Mouse (Mus musculus): Measurements from ENCODE around the gene Ankrd2.
"Not testable (repeated sequence)": the region's sequence is repeated elsewhere in the genome, so short reads cannot be mapped to it uniquely, and the experiment has no call there.

Gene Ankrd2

DNA sequence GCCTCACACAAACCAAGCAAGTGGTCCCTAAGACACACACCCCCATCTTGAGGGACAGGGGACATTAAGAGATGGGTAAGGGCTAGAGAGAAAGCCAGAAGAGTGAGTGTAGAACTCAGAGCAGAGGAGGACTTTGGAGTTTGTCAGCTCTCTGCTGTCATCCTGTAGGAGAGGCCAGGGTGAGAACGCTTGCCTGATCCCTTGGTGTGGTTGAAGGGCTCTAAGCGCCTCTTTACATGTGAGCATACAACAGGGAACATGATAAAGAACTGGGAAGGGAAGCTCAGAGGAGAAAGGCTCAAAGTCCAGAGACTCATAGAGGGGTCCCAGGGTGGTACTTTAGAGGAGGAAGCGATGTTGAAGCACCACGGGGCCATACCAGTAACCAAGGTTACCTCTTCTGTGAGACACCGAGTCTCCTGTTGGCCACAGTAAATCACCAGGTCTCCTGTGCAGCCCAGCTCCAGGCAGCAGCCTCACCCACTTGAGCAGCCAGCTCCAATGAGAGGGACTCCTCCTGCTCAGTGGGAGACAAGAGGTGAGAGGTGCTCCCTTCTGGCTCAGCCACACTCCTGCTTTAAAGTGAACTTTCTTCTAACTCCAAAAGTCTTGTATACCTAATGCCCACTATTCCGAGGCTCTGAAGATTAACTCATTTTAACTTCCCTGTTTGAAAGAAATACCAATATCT, 21.1 kb downstream of the Ankrd2 start:
- DNase-seq = no peak

- peak; percentile 11 for DNase-seq
These were observed 22.6 kb downstream of the Ankrd2 start for GRCm38 (mm10) chr19:42058426-42058825.

DNA sequence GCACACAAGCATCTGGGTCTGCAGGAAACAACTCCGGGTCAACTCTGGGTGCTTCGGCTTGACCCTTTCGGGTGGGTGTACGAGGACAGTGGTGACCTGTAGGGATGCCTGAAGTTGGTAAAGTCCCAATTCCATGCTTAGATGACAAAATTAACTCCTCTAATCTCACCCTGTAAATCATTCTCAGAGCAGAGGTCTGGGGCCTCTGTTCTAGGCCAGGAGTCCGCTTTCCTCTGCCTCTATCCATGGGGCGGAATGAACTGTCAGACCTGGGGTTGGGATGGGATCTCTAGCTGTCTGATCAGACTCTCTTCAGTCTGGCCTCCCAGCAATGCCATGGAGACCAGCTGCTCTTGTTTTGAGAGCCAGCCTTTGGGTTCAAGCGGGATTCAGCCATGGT, 25.6 kb downstream of the Ankrd2 start:
- DNase-seq = no peak

DNA sequence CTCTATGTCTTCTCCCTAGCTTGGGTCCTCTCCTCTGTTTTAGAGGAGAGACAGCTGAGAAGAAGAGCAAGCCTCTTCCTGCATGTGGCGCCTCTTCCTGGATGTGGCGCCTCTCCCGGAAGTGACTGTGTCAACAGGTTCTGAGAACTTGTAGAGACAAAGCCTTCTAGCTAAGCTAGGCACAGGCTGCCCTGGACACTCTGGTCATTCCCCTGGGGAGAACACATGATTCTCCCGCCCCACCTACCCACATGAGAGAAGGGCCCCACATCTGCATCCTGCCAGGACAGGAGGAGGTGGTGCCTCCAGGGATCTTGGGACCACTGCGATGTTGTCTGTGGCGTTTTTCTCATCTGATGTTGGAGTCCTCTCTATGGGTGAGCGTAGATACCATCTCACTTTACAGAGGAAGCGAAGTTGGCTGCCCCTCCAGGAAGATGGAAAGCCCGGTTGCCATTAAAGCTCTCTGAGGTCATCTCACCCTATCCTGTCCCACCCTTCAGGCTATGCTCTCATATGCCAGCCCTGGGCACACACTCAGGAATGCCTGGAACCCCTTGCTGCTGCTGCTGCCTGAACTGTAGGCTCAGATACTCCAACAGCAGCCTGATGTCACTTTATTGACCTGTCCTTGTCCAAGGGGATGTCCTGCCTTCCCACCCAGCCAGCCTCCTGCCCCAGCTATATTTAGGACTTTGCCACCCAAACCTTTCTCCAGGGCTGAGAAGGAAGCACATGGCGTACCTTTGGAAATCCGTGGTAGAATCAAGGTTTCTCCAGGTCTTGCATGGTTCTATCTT, 32.8 kb downstream of the Ankrd2 start:
- DNase-seq = peak; percentile 74

DNA sequence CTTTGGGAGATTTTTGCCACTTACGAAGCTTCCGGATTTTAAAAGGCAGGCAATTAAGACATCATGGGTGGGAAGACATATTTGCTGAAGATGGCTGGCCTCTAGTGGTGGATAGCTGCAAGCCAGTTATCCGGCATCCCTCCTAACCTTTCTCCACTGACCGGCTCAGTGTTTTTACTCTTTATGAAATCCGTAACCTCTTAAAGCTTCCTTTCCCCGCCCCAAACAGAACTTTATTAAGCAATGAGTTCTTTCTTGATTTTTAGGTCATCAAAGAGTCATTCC, 33.4 kb downstream of the Ankrd2 start:
- peak; percentile 69 for DNase-seq

DNA sequence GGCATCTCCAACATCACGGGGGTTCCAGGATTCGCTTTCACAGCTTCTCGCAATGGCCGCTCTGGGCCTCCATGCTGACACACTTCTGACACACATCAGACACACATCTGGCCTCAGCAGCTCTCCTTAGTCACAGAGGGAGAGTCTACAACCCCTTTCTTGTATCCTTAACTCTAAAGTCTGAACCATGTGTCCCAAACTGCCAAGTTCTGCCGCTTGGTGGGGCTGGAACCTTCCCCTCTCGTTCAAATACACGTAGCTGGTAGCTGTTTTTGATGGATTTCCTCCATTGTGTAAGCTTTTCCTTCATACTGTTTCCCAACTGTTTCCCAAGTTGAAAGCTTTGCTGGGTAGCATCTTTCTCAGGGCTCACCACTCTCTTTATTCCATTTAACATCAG, 35.4 kb downstream of the Ankrd2 start:
- DNase-seq = peak; percentile 22

DNA sequence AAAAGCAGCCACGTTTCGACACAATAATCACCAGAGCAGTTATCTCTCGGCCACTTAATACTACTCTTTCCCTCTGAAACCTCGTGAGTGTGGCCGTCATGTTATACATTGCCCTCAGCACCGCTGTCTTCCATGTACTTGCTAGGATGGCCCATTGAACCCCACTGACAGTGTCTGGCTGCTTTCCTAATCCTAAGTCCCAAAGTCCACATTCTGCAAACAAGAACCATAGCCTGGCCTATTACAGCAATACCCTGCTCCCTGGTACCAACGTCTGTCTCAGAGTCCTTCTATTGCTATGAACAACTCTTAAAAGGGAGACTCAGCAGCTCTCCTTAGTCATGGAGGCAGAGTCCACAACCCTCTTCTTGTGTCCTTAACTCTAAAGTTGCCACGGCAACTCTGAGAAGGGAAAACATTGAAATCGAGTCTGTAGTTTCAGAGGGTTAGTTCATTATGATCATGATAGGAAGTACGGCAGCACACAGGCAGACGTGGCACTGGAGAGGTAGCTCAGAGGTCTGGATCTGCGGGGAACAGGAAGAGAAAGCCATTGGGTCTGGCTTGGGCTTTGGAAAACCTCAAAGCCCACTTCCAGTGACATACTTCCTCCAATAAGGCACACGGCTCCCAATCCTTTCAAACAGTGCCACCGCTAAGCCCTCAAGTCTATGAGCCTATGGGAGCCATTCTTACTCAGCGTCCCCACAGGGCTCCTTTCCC, 36.2 kb downstream of the Ankrd2 start:
- DNase-seq = no peak

DNA sequence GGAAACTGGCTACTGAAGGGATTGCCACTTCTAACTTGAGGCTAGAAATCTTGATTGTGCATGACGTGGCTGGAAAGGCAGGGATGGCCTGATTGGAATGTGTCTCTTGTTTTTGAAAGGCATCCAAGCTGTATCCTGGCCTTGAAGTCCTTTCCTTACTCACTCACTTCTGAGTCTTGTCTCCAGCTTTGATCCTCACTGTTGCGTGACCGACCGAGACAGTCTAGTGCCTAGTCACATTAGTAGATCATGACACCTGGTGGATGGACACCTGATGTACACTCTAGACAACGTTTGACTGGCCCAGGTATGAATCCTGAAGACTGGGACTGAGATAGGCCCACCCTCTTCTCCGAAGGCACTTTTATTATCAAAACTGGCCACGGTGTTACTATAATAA, 37.0 kb downstream of the Ankrd2 start:
- DNase-seq = peak; percentile 23

DNA sequence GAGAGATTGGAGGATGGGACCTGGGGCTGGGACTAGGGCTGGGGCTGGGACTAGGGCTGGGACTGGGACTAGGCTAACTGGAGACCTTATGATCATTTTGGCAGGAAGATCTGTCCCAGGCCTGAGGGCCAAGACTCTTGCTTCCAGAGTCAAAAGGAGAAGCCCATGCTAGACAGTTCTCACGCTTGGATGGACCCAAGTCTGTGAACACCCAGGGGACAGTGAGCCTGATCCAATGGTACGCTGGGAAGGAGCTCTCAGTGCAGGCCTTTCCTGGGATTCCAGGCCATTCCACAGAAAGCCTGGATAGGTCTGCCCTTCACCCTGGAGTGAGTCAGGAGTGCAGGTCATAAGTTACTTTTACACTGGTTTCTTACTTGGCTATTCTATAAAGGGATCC, 39.3 kb downstream of the Ankrd2 start:
- no peak for DNase-seq

GRCm38 (mm10) chr19:42075992-42076391, 40.2 kb downstream of the Ankrd2 start:
- no peak for DNase-seq

- DNase-seq = no peak
These were observed 42.8 kb downstream of the Ankrd2 start for GRCm38 (mm10) chr19:42078566-42078965.

DNA sequence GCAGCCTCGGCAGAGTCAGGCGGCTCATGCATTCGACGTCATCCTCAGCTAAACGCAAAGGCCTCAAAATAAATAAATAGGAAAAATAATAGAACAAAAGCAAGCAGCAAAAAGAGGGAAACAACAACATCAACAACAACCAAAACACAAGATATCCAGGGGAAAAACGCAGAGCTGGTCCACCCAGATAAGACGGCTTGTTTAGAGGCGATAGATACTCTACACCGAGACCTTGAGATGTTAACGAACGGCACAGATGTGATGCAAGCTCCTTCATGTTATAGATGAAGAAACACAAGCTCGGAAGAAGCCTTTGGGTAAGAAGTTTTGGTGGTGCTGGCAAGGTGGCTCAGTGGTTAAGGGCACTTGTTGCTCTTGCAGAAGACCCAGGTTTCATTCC, 43.2 kb downstream of the Ankrd2 start:
- no peak for DNase-seq

- no peak for DNase-seq
These were observed 44.1 kb downstream of the Ankrd2 start for GRCm38 (mm10) chr19:42079950-42080349.

GRCm38 (mm10) chr19:42080469-42080868, 44.7 kb downstream of the Ankrd2 start:
- no peak for DNase-seq

- DNase-seq = not testable (repeated sequence)
These were observed 45.8 kb downstream of the Ankrd2 start for GRCm38 (mm10) chr19:42081613-42082012.

DNA sequence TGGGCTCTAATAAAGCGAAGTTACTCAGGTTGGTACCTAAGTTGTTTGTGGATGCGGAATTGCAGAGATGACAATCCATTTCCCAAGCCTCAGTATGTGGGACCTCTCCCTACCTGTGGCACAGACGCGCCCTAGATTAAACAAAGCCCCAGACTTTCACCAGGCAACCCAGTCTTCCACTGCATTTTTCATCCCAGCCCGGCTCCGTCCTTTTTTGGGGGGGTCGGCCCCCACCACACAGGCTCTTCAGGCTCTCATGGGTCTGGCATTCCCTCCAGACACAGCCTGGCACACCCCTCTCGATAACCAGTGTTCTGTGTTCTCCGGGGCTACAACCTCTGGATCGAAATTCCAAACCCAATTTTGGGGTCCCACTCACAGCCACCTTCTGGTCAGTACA, 49.9 kb downstream of the Ankrd2 start:
- no peak for DNase-seq

- DNase-seq = peak; percentile 84
These were observed 50.4 kb downstream of the Ankrd2 start, which contains the start of gene Morn4 for GRCm38 (mm10) chr19:42086166-42086565. Gene Morn4 (minus strand): TSS chr19:42086357.

GRCm38 (mm10) chr19:42089103-42089747, 53.4 kb downstream of the Ankrd2 start:
- DNase-seq = peak; percentile 85

DNA sequence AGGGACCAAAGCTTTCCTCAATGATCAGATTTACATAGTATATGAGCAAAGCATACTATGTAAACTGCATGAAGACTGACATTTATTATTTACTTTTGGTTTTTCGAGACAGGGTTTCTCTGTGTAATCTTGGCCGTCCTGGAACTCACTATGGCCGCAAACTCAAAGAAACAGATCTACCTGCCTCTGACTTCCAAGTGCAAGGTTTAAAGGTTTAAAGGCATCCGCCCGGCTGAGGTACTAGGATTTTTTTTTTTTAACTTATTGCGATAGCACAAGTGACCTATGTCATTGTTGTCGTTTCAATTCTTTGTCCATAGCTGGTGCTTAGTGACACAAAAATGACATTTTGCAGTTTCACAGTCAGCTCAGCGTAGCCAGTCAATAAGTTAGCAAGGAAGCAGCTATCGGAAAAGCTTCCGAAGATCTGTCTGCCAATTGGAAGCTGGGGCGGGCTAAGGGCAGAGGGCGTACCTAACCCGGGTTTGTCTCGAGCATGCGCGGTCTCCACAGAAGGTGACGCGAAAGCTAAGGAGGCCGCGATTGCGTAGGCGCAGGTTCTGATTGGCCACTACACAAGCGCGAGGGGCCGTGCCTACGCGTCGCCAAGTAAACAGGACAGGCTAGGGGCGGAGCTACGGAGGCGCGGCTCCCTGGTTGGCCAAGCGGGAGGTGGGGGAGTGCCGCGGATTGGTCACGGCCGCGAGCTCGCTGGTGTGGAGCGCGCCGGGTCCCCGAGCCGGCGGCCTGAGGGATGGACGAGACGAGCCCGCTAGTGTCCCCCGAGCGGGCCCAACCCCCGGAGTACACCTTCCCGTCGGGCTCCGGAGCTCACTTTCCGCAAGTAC, 54.2 kb downstream of the Ankrd2 start, which contains the start of gene Pi4k2a:
TSS of gene Pi4k2a (plus strand) at position 723 of the 848 bp plus-strand sequence.
- peak; percentile 100 for DNase-seq

DNA sequence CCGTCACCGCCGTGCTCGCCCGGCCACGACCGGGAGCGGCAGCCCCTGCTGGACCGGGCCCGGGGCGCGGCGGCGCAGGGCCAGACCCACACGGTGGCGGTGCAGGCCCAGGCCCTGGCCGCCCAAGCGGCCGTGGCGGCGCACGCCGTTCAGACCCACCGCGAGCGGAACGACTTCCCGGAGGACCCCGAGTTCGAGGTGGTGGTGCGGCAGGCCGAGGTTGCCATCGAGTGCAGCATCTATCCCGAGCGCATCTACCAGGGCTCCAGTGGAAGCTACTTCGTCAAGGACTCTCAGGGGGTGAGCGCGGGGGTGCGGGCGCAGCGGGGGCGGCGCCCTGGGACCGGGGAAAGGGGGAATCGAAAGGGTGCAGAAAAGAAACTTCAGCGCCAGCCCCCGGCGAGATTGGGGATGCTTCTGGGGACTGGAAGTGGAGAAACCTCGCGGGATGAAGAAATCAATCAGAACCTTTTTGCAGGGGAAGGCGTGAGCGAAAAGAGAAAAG, 54.9 kb downstream of the Ankrd2 start:
- DNase-seq = peak; percentile 37

All from lung, postnatal 36 days (tissue).